Mouse (Mus musculus) retina, postnatal 7 days (tissue): Measurements from ENCODE around the gene Arrb1.
"Not testable (repeated sequence)": the region's sequence is repeated elsewhere in the genome, so short reads cannot be mapped to it uniquely, and the experiment has no call there.

Experiments used
- DNase-seq: peaks from one replicate; pipeline ENCODE4 v3.0.0-alpha.2; 2012; ENCODE audit warnings: low read depth, low spot score

Gene Arrb1

DNA sequence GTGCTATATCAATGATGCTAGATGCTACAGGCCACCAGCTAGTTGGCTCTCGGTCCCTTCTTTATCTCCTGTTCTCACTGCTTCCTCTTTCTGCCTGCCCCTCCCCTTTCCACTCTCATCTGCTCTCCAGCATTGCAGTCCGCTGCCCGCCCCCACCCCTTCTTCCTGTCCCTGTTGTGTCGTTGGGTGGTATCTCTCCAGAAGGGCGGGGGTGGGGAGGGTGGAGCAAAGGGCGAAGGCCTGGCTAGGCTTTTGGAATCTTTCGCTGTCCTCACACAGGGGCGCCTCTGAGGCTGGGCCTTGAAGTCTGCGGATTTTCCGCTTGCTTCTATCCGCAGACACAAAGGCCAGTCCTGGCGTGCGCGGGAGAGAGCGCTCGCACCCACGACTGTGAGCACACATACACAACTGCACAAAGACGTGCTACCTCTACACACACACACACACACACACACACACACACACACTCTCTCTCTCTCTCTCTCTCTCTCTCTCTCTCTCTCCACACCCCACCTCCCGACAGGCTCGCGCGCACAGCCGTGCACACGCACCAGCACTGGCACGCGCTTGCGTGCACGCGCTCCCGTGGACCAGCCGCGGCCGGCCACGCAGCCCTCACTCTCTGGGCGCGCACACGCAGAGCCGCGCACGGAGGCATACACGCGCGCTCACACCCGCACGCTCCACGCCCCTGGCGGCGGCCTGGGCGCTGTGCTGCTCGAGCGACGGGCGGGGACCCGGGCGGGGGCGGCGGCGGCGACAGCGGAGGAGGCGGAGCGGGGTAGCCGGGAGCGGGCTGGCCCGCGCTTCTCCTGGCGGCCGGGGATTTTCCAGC is at the start of gene Arrb1:
Gene Arrb1, plus strand, starts transcription at position 566 of the 835 bp plus-strand sequence.
- DNase-seq, result peak; percentile 78

DNA sequence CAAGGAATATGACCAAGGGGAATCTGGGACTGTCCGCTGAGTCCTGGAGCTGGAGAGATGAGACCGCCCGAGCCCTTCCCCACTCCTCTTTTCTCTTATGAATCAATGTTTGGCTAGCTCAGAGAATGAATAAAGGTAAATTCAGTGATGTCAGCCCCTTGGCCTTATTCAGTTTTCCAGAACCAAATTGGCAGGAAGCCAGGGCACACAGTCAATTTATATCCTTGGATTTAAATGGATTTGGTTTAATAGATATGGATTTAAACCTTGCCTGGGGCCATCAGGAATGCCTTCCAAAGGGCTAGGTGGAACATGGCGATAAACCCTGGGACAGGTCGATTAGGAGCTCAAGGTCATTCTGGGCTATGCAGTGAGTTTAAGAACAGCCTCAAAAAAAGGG is 45.6 kb upstream of the Arrb1 start:
- no peak for DNase-seq

DNA sequence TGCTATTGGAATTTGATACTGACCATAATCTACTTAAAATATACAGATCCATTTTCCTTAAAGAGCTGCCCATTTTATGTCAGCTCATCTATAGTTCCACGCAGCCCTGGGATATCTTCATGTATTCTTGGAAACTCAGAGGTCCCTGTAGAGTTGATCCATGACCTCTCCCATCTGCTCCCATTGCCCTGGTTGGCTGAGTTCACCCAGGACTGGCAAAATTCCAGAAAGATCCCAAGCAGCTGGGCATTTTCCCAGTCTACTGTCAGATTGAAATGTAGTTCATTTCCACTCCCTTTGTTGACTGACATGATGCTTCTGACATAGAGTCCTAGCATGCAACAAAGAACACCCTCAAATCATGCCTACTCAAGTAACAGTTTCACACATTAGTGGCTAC is 36.1 kb upstream of the Arrb1 start:
- no peak for DNase-seq

DNA sequence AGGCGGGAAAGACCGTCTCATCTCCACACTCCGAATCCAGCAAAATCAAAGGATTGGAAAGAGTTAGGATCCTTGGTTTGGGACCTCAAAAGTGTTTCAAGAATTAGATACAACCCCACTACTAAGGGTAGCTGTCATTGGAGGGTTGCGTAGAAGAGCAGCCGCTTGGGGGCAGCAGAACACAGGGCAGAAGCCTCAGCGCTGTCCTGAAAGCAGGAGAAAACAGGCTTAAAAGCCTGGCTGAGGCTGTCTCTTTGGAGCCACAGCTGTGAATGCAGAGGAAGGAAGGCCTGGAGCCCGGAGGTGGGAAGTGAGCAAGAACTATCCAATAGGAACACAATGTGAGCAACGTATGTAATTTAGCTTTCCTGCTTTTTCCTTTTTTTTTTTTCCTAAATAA is 35.1 kb upstream of the Arrb1 start:
- DNase-seq, result peak; percentile 72

DNA sequence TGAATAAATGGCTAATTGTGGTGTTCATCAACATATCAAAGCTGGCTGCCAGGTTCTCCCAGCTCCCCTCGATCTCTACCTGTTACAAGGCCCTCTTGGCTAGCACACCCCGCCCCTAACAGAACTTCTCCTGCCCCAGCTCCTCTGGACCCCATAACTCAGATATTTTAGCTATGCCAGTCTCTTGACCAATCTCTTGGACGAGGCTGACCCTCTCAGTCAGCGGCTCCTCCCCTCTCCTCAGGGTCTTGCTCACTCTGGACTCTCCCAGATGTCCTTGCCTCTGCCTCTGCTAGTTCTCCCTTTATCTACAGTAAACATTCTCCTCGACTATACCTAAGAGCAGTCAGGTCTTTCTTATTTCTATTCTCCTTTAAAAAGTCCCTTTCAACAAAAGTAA is 34.6 kb upstream of the Arrb1 start:
- DNase-seq, result no peak

DNA sequence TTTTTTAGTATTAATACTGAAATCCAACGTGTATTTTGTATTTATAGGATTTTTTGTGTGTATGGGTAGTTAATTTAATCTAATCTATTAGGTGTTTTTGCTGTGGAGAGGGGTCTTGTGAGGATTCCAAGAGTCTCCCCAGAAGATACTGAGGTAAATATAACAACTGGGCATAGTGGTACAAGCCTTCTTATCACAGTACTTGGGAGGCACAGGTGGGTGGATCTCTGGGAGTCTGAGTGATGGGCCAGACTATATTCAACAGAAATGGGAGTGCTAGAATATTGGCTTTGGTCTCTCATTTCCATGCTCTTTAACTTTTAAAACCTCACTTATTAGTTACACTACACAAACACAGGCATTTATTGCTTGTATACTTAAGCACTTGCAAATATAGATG is 34.1 kb upstream of the Arrb1 start:
- DNase-seq, result no peak

DNA sequence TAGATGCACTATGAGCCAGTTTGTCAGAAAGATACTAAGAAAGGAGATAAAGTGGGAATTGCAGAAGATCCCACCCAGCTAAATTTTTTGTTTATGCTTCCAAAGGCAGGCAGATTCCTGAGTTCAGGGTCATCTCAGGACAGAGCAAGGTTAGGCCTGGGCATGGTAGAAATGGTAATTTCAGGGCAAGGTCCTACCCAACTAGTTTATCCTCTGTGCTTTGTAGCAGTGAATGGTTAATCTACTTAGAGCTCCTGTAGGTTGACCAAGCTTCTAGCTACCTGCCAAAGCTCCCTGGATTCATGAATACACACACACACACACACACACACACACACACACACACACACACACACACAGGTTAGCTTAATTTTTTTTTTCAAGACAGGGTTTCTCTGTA is 30.7 kb upstream of the Arrb1 start:
- DNase-seq, result no peak

DNA sequence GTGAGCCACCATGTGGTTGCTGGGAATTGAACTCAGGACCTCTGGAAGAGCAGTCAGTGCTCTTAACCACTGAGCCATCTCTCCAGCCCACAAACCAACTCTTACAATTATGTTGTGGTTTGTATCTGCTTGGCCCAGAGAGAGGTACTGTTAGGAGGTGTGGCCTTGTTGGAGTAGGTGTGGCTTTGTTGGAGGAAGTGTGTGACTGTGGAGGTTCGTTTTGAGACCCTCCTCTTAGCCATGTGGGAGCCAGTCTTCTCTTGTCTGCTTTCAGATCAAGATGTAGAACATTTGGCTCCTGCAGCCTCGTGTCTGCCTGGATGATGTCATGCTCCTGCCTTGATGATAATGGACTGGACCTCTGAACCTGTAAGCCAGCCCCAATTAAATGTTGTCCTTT is 27.1 kb upstream of the Arrb1 start:
- not testable (repeated sequence) for DNase-seq

DNA sequence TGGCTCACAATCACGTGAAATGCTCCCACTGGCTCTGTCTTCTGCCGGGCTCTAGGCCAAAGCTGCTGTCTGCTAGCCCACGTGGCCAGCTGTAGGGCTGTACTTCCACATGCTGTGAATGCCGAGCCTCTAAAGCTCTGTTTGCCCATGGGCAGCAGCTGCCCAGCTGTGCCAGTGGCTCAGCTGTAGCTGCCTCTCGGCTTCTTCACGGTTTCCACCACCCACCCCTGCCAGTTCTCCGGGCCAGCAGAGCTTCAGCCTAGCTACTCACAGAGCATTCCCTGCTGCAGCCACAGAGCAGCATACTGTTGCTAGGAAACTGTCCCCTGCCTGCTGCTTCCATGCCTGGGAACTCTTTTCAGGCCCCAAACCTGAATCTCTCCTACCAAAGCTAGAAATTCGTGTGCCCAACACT is 25.2 kb upstream of the Arrb1 start:
- peak; percentile 28 for DNase-seq

DNA sequence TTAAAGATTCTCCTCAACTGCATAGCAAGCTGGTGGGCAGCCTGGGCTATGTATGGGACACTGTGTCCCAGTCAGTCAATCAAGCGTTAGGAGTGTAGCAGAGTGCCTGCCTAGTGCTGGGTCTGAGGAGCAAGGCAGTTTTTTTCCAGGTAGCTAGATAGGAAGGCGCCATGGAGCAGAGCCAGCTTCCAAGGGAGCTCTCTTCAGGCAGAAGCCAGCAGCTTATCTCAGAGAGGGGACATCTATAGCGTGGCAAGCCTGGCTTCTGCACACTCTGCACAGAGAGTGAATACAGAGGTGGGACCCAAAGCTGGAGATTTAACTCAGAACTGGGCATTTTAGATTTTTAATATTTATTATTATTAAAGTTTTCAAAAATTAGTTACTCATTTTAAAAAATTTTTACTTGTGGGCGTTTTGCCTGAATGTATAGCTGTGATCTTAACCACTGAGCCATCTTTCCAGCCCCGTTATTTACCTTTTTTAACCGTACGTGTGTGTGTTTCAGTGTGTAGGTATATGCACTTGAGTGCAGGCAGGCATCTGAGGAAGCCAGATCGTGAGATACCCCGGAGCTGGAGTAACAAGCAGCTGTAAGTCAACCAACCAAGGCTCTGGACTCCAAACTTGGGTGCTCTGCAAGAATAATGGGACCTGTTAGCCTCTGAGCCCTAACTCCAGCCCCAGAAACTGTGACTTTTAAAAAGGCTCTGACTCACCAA is 19.0 kb upstream of the Arrb1 start:
- no peak for DNase-seq

DNA sequence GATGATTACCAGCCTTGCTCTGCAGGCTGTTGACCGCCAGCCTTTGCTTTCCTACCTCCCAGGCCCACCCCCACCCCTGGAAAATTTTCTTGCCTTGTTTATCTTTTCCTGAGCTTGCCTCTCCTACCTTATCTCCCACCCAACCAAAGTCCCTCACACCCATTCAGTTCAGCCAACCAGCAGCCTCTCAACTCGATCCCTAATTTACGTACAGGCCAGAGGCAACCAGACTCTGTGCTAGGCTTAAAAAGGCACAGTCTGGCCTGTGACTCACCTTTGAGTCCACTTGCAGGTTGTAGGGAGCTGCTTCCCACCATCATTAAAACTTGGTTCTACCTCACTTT is 18.5 kb upstream of the Arrb1 start:
- DNase-seq, result no peak

DNA sequence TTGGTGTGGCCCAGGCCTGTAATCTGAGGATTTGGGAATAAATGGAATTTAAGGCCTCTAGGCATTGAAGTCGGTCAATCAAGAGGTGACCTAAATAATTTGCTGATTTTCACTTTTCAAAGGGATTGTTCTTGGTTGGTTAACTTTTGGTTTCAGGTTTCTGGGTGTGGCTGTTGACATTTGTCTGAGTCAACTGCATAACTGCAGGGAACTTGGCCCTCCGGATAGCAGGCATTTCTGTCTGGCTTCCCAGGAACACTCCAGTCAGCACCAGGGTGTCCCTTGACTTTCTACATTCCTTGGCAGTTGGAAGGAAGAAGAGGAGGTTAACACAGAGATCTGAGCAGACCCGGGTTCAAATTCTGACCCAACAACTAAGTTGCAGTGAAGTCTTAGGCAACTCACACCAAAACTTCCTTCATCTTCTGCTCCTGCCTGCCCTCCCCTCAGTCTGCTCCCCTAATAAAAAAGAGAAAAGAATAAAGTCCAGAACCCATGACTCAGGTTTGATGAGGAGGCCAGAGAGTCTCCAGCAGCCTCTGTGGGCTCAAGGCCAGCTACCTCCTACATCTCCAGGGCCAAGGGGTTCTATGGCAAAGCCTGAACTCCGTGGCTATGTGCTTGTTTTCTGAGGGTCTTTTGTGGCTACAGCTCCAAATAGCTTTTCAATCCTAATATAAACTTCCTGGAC is 16.2 kb upstream of the Arrb1 start:
- DNase-seq, result no peak

DNA sequence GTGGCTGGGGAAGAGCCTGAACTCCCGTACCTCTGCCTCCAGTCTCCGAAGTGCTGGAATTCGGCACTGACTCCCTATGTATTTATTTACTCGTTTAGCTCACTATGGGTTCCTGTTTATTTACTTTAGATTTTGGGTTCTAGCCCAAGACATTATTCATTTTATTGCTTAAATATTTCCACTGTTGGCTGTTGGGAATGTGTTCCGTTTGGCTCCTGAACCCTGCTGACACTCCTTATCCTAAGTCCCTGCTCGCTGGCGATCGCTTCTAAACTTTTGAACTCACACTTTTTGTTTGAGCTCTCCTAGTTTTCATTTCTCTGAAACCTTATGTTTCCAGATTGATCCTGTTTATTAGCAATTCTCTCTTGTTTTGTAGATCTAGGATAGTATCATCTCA is 12.1 kb upstream of the Arrb1 start:
- no peak for DNase-seq

DNA sequence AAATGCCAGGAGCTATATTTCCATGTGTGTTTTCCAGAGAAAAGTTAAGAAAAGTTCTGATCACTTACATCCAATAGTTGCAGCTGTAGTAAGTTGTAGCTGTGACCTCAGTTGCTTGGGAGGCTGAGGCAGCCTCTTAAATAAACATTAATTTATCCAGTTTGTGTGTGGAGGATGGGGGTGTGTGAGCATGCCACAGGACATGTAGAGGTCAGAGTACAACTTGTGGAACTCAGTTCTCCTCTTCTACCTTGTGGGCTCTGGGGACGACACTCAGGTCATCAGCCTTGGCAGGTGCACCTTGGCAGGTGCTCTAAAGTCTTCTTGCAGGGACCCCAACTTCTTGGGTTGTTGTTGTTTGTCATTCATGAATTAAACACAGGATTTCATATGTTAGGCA is 11.4 kb upstream of the Arrb1 start:
- DNase-seq, result no peak

DNA sequence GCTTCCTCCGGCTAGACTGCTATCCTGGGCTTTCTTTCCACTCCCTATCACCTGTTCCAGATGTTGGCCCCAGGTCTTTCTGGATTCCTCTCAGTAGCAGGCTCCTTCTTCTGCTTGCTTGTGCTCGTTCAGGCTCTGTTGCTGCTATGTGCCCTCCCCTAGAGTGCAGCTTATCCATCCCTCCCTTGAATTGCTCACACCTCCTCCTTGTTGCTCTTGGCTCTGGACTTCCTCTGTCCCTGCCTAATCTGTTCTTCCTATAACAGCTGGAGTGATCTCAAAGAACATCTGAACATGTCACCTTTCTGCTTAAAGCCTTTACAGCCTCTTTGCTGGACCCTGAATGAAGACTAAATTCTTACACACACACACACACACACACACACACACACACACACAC is 6.7 kb upstream of the Arrb1 start:
- no peak for DNase-seq

DNA sequence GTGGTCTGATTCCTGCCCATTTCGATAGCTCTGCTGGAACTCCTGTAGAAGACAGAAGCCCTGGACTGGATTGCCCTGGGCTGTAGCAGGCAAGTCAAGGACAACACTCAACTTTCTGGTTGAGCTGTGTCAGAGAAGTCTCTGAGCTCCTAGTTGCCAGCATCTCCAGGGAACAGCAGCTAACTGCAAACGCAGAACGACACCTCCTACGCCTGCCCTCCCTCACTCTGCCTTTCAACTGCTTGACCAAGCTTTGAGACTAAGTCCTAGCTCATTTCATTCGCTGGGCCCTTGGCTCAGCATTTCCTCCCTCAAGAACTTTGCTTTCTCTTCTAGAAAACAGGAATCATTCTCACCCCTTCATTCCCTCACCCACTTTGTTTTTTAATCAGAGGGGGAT is 5.9 kb upstream of the Arrb1 start:
- no peak for DNase-seq

DNA sequence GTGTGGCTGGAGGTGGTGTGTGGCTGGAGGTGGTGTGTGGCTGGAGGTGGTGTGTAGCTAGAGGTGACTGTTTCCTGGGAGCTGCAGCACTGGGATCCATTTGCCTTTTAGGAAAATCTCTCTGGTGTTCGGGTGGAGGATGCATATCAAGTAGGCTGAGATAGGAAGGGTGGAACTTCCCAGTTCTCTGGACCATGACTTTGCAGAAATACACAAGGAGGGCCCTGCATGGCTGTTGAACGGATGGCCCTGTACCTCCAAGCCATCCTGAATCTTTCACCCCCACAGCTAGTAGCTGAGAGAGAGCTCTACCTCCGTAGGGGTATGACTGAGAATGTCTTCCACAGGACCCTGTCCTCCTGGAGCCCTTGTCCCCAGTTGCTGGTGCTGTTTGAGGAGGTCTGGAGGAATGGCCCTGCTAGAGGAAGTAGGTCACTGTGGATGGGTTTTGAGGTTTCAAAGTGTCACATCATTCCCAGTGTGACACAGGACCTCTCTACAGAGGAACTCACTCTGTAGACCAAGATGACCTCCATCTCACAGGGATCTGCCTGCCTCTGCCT is 3.8 kb upstream of the Arrb1 start:
- DNase-seq, result no peak

DNA sequence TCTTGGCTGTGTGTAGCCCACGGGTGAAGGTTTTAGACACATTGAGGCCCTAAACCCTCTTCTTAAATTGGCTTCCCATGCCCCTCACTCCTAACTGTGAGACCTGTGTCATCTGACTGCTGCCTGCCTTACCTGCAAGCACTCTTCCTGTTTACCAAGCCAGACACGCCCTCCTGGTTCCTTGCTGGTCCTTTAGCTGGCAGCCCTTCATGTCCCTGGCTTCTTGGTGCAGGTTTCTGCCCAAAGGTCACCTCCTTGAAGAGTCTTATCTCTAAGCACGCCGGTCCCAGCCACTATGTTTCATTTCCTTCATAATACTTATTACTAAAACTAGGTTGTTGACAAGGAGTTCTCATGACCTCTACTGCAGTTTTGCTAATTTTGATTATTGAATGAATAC is 2.7 kb upstream of the Arrb1 start:
- DNase-seq, result no peak

DNA sequence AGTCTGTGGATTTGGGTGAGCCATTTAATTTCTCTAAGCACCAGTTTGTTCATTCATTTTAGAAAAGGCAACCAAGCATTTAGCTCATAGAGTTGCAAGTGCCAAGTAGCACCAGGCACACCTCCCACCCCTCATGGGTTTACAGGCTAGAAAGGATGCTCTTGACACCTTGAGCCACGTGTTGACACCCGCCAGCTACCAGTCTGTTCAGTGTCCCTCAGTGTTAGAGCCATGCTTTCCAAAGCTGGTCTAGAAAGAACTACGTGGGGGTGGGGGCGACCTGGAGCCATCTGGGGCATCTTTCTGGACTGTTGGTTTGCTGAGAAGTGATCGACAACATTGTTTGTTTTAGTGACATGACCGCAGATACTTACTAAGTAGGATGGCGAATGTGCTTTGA is 1.7 kb upstream of the Arrb1 start:
- DNase-seq, result no peak

DNA sequence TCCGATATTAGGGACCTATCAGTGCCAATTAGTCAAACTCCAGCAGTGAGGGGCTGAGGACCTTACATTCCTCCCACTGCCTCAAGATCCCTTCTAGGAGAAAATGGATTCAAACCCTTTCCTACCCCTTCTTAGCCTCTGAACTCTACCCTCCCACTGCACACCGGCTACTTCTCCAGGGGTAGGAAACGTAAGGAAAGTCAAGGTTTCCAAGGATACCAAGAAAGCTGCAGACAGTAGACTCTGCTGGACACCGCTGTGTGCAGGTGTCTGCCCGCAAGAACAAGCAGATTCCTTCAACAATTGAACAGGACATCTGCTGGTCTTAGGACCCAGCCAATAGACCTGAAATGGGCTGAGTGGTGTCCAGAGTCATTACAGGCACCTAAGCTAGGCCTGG is 765 bp upstream of the Arrb1 start:
- no peak for DNase-seq

DNA sequence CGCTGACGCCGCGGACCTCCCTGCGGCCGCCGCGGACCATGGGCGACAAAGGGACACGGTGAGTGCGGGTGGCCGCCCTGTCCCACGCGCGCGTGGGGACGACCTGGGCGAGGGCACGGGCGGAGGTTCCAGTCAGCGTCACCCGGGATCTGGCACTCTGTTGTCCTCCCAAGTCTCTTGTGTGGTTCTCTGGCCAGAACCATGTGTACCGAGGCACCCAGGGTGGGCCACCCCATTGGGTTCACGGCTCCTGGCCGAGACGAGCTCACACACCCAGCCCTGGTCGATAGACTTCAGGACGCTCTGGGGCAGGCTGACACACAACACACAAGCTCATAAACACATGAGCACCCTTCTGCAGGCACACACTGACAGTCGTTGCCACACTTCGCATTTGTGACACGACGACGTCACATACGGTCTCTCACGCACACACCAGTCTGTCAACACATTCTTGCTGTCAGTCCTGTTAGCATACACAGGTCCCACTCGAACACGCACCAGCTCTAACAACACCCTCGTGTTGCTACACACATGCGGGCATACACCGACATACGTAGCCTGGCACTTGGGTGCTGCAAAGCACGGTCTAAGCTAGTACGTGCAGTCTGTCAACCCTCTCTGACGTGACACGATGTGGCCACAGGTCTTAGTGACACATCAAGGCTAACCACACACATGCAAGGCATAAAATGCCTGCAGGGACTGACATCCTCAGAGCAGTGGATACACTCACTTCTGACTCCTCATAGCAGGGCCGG is 655 bp downstream of the Arrb1 start:
- DNase-seq, result no peak
